Mouse (Mus musculus) mature B cell (primary cell): ENCODE measurements around the gene Nlrp6.
"Not testable (repeated sequence)": the region's sequence is repeated elsewhere in the genome, so short reads cannot be mapped to it uniquely, and the experiment has no call there.

Experiments used
- in situ Hi-C: fragments of 300-500 bp; cut with MboI; formaldehyde crosslinking; loops from 2 replicates; pipeline ENCODE4 v1.14.3; 2019

Nlrp6 gene

DNA sequence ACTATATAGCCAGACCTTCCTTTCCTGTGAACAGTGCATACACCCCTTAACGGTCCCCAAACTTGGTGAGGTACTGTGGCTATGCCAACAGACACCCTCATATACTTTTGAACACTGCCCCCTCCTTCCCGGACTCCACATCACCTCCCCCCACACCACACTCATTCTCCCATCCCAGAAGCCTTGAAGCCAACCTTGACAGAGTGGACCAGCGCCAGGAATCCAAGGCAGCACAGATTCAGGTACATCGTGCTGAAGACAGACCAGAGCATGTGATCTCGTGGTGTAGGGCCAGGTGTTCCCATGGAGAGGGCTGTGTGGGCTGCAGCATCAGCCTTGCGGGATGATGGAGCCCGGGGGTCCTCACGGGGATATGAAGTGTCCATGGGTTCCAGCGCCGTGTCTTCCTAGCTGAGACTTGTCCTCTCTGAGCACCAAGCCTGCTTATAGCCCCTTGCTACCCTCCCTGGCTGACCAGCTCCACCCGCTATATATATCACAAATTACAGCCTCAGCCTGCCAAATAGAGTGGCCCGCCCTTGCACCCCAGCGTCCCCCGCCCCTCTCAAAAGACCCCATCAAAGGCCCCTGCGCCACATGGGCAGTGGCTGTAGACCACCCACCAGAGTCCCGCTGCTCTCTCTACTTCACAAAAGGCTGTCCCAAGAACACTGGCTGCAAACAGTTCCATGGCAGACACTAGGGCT, 29.3 kb downstream of the Nlrp6 start, which contains the start of gene Ifitm5:
TSS of gene Ifitm5 (minus strand) at position 468 of the 707 bp plus-strand sequence.
- in situ Hi-C loops = no loop called here

DNA sequence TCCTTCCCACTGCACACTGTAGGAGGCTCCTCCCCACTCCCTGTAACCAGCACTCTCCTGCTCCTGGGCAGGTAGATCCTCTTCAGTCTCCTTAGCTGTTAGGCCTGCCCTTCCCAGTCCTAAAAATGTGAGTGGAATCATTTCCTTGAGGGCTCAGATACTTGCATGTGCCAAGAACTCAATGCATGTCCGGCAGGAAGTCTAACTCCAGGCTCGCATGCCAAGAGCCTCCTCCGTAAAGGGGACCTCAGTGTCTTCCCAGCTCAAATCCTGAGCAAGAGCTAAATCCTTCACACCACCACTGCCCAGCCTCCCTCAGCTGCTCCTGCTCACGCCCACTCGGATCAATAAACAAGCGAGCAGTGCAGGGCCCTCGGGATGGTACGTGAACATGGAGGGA, 30.3 kb downstream of the Nlrp6 start:
- in situ Hi-C loops = no loop called here

DNA sequence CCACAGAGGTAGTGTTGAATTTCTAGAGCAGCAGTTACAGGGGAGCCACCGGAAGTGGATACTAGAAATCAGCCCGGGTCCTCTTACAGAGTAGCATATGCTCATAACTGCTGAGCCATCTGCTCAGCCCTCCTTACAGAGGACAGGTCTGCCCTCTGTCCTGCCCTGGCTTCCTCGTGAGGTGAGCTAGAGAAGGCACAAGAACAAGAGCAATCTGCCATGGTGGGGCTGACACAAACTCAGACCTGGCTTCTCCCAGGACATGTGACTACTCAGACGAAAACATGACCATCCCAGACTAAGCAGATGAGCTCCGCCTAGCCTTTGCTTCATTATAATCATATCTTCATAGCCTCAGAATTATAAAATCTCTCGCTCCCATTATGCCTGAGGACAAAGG, 31.1 kb downstream of the Nlrp6 start:
- in situ Hi-C loops = no loop called here

DNA sequence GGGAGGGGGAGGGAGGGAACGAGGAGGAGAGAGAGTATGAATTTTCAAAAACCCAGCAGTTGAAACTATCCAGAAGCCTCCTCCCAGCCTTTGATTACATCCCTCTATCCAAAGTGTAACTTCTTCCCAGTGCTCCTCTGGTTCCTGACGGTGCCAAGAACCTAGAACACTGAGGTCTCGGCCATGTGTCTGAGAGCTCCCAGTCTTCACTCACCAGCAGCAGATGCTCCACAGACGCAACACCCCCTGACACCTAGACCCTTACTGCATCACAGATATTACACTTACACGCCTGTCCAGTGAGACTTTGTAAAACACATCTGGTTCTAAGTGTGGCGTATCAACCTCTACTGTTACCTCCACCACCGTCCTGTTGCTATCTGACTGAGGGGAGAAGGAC, 31.7 kb downstream of the Nlrp6 start:
- in situ Hi-C loops = no loop called here

DNA sequence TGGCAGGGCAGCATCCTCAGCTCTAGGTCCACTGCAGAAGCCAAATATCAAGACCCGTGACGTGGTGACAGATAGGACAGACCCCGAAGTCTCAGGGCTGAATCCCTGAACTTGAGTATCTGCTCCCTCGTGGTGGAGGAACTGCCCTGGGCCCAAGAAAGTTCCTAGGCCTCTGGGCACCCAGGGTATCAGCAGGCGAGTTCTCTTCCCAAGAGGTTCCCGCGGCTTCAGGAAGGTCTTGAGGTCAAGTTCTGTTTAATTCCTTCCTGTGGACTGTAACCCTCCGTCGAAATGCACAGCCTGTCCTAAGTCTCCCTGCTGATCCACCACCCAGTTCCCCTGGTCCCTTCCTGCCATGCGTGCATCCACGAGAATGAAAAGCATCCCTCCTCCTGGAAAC, 32.4 kb downstream of the Nlrp6 start:
- in situ Hi-C loops = no loop called here

DNA sequence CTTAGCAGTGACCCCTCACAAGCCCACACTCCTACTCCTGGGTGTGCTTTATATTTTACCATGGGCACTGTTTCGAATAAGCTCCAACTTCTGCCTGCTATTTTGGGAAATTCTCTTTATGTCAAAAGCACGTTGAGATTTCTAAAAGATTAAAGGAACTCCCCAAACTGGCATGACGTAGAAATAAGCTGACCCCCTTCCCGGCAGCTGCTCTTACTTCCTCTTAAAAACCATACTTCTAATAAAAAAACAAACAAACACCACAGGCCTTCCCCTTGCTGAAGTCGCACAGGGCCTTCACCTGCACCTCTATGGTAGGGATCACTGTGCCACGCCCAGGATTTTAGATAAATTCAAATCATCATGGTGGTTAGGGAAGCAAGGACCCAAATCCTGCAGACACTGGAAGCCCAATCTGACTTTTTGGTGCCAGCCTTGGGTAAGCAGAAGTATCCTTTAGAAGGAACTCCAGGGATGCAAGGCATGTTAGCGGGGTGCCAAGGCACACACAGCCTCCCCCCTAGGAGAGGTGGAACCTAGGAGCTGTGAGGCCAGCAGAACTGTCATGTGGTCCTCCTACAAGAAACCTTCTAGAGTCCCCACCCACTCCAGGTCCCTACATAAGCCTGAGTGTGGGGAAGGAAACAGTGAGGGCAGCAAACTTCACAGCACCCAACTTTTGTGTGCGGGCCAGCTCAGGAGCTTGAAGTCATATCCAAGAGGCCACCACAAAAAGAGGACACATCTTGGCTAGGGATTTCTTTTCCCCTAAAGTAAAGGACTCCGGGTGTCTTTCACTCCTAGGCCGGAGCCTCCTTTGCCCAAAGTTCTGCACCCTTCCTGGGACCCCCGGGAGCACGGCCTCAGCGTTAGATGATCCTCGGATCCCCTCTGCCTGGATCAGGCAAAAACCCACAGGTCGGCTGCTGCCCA, 33.4 kb downstream of the Nlrp6 start:
- in situ Hi-C loops = no loop called here

DNA sequence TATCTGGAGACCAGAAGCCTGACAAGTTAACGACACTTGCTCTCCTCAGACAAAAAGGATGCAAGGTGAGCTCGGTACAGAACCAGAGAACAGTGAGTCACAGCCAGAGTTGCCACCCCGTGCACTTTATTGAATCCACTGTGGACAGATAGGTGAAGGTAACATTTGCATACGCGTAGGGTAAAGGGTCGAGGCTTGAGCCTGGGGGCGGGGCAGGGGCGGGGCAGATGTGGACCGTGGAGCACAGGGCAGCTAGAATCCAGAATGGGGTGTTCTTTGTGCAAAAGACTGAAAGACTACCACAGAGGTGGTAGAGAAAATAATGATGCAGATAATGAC, 34.0 kb downstream of the Nlrp6 start:
- in situ Hi-C loops = no loop called here

DNA sequence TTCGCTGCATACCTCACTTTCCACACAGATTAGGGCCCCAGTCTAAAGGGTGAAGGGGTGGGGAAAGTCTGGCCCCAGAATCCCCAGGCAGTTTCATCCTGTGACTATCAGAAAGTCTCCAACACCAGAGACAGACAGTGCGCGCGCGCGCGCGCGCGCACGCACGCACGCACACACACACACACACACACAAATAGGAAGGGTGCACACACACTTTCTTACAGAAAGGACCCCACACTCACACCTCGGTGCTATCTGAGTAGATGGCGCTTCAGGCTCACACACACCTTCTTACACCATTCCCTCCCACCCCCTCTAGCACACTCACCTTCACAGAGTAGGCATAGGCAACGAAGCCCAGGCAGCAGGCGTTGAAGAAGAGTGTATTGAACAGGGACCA, 34.6 kb downstream of the Nlrp6 start:
- in situ Hi-C loops = no loop called here

DNA sequence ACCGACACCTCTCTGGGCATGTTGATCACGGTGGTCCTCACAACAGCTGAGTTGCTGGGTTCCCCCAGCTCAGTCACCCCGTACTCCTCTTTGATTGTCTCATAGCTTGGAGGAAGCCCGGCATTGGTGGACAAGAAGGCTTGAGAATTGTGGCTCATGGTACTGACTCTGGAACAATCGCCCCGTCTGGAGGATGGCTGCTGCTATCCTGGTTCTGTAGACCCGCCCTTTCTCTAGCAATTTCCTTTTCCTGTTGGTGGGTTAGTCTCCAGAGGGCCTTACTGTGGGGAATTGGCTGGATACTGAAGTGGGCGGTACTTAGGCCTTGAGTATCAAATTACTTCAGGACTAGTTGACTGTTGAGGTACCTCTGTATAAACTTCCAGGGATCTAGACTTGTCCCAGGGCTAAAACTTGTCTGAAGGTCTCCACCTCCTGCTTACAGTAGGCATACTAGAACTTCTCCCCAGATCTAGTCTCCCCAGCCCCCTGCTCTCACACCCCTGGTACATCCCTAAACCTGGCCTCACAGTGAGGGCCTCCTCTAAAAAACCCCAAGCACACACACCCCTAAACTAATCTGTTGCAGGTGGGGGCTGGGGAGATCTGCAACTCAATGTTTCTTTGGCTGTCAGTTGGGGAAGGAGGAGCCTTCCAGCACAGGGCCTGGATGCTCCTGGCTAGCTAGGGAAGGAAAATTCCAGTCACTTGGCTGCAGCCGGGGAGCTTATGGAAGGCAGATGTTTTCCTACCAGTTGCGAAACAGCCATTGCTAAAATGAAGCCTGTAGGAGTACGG, 35.3 kb downstream of the Nlrp6 start, which contains the start of the genes Gm45717 and Ifitm2:
TSS of gene Gm45717 (minus strand) at position 180 of the 798 bp plus-strand sequence.
TSS of gene Ifitm2 (minus strand) at position 230 of the 798 bp plus-strand sequence.
- in situ Hi-C loops = no loop called here

DNA sequence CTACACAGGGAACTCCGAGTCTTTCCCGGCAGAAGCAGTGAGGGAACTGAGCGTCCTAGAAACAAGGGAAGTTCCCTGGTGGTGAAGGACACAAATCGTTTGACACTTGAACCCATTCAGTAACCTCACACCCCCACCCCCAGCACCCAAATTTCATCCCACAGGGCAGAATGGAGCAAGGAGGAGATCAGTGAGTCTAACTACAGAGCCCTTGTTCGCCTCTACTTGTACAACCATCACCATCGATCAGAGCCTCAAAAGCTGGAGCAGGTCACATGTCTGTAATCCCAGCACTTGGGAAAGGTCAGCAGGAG, 35.8 kb downstream of the Nlrp6 start:
- in situ Hi-C loops = no loop called here

DNA sequence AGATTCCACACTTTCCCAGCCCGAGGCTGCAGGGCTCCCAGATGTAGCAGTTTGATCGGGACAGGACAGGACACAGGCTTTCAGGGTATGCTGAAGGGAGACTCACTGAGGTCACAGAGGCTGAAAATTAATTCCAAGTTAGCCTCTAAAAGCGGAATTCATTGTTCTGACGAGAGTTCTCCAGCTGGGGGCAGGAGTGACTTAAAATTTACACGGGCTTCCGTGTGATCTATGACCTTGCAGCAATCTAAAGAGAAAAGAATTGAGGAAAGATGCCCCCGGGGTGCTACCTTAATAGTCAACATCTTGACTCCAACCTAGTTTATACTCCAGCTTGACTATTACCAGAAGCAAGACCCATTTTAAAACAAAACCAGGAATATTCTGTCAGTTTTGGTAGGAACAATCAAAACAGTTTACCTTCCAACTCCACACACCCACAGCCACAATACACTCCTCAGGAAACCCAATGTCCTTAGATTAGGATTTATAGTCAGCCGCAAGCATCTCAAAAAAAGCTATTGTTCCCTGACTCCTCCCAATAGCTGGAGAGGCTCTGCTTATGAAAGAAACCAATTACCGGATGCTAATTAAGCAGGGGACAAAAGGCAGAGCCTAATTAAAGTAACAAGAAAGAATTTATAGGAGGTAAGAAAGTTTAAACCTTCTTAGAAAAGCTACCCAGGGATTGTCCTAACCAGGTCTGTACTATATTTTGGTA, 38.6 kb downstream of the Nlrp6 start:
- in situ Hi-C loops = no loop called here

DNA sequence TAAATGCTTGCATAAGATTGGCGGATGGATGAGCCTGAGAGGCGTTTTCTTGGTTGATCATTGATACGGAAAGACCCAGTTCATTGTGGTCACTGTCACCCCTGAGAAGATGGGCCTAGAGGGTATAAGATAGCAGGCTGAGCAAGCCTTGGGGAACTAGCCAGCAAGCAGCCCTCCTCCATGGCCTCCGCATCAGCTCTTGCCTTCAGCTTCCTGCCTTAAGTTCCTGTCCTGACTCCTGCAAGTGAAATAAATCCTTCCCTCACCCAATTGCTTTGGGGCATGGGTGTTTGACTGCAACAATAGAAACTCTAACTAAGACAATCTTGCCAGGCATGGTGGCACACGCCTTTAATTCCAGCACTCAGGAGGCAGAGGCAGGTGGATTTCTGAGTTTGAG, 39.3 kb downstream of the Nlrp6 start:
- in situ Hi-C loops = no loop called here

DNA sequence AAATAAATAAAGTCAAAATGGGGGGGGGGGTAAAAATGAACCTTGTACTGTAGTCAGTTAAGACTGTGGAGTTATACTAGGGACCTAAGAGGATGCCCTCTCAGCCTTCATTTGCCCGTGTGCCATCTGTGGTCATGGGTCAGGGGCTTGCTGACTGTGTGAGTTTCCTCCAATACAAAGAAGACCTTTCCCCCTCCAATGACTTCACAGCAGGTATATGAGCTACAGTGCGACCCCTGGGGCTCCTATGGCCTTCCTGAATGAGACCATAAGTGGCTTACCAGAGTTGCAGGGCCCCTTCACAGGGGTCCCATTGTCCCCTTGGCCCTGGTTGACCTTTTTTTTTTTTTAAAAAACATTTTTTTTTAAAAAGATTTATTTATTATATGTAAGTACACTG, 40.7 kb downstream of the Nlrp6 start:
- in situ Hi-C loops = no loop called here

DNA sequence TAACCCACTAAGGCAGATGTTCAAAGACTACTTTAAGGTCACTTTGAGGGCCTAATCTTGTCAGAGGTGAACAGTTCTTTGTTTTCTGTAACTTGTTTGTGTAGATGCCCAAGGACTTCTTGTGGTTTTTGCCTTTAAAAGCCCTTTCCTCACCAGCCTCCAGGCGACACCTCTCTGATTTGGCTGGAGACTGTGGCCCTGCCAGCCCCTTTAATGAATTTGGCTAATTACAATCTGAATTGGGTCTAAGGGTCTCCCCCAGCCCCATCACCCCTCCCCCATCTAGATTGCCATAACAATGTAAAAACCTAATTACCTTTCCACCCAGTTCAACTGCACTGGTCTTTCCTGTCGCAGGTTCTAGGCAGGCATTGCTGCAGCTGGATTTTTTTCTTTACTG, 42.0 kb downstream of the Nlrp6 start:
- in situ Hi-C loops = no loop called here

DNA sequence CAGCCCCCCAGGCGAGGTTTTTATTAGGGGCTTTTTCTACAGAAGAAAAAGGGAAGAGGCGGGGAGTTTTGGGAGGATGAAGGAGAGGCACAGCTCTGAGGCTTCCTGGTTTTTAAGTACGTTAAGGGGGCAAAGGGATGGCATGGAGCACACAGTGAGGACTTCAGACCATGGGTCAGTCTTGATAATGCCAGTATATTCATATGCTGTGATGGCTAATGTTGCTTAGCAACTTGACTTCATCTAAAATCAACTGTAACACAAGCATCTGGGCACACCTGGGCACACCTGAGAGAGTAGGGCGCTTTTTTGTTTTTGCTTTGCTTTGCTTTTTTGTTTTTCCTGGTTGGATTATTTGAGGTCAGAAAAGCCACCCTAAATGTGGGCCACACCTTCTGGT, 46.2 kb downstream of the Nlrp6 start, which contains the start of gene Ifitm1:
TSS of gene Ifitm1 (plus strand) at position 301 of the 400 bp plus-strand sequence.
- in situ Hi-C loops = no loop called here

DNA sequence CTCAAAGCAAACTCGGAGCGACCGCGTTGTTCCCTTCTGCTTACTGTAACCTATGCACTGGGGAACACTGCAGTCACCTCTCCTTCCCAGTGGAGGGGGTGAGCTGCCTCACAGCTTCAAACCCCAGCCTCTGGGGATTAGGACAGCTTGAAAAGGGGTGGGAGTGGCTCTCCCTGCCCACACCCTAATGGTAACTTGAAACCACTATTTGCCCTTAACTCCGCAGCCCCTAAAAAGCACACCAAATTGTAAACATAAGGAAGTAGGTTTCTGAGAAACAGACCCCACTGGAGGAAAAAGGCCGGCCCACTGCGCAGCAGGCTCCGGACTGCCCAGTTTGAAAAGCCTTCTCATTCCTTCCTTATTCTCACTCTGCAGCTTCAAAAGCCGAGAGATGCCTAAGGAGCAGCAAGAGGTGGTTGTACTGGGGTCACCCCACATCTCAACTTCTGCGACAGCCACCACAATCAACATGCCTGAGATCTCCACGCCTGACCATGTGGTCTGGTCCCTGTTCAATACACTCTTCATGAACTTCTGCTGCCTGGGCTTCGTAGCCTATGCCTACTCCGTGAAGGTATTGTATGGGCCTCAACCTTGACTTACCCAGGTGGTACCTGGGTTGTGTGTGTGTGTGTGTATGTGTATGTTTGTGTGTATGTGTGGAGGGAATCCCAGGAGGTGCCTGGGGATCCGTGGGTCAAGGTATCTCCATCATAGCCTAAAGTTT, 47.3 kb downstream of the Nlrp6 start:
- in situ Hi-C loops = no loop called here

DNA sequence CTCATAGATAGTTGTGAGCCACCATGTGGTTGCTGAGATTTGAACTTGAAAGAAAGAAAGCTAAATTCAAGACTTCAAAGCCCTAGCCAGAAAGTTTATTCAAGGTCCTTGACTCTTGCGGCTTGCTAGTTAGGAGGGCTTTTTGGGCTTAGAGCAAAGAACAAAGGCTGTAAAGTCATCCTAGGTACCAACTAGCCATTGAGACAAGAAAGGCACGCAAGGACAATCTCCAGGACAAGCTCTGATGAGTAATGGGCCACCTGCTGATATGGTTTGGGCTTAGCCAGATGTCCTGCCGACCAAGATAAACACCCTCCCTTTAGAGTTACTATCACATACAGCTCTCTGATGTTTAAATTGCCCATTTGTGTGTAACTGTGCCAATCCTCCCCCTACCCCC, 48.0 kb downstream of the Nlrp6 start:
- in situ Hi-C loops = not testable (repeated sequence)

DNA sequence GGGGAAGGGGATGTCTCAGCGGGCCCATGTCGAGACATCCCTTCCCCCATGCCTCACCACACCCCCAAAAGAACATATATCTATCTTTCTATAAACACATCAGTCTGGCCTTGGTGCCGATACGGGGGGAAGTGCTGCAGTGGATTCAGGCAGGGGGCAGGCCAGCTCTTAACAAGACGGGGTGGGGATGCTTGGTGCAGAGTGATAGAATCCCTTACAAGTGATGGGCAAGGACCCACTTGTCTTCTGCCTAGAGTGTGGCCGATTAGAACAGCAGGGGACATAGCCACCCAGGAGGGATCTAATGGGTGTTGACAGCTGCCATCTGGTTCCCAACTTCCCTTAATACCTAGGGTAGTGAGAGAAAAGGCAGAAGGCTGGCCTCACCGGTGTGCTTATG, 50.2 kb downstream of the Nlrp6 start:
- in situ Hi-C loops = no loop called here

DNA sequence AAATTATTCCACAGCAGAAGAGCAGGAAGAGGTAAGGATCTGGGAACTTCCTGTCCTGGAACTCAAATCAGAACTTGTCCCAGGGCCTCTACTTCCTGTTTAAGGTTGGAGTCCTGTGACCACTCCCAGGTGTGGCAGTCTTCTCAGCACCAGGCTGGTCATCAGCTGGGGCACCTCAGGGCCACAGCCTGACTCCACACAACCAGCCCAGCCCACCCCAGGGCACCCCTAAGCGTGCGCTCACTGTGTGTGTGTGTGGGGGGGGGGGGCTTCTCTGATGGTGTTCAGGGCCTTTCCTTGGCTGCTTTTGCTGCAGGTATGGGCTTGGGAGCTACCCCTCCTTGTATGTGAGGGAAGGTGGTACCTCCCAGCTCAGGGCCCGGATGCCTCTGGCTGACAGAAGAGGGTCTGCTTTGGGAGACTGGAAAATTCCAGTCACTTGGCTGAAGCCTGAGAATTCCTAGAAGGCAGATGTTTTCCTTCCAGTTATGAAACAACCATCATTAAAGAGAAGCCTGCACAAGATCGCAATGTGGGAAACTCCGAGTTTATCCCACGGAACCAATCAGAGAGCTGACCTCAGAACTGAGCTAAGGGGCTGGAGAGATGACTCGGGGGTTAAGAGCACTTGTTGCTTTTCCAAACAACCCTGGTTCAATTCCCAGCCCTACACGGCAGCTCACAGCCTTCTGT, 50.9 kb downstream of the Nlrp6 start:
- in situ Hi-C loops = no loop called here

DNA sequence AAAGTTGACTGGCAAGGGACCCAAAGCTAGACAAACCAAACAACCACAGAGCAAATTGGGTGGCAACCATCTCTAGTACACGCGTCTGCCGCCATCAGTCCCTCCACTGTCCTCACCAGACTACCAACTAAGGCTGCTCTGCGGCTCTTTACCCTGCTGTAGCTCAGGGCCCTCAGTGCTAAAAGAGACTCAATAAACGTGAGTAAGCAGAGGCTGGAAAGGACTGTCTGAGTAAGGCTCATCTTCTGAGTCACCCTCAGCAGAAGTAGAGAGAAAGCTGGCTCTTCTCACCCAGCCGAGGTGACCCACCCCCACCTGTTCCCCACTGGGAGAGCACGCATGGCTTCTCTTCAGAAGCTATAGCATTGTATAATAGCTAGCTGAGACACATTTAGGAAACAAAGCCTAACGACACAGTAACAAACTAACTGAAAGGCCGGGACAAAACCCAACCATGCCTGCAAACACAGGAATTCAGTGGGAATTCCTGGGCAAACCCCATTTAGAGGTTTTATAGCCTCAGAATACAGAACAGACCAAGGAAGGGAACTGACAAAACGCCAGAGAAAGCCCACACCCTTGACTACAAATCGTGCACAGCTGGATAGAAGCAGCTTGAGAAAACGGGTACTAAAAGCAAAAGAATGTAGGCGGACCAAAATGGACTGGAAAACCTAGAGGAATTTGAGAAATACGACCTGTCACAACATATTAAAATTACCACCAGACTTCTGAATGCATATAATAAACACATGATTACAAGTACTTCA, 52.9 kb downstream of the Nlrp6 start:
- in situ Hi-C loops = no loop called here
